7 mouse cellular contexts compared by ENCODE assay signal in genomic region chr2:45109951-45110756, GRCm38 (mm10). TPM values are rescaled to one million over a fixed set of nuclear protein-coding genes. Genes with fewer than 3 reads are reported as not detected.
DNase-seq lines count a peak whose midpoint lies in the region; ATAC-seq and TF ChIP-seq lines count a peak whose summit lies in the region.

No protein-coding gene starts in this region.

- peak; percentile 38 for ATAC-seq in activated CD4-positive, CD25-positive, alpha-beta regulatory T cell, adult 4 months
- ATAC-seq in limb, embryonic 13.5 days (ENCODE audit: low FRiP score, low read depth): peak; percentile 22; the same call in 1 of the 2 replicates
- ATAC-seq in midbrain, embryonic 11.5 days (ENCODE audit: low FRiP score): peak; percentile 1; the same call in 1 of the 2 replicates

- peak overlapping the region; percentile 89 for H3K27ac ChIP-seq in CH12.LX (ENCODE audit: insufficient read depth, low read depth)
- peak overlapping the region; percentile 100 for H3K27ac ChIP-seq in forebrain, embryonic 10.5 days
- H3K27ac ChIP-seq in hindbrain, embryonic 10.5 days: peak overlapping the region; percentile 100
- peak overlapping the region; percentile 85 for H3K27ac ChIP-seq in limb, embryonic 13.5 days
- H3K27ac ChIP-seq in midbrain, embryonic 11.5 days (ENCODE audit: low read depth, low read length): peak overlapping the region; percentile 99

- TF ChIP-seq RAD21 in CH12.LX (IDR thresholded peaks at IDR 0.05; ENCODE audit: low read depth, low read length): no peak; the same call in 1 of the 2 replicates

- peak overlapping the region; percentile 79 to 84 (median 79) for H3K4me3 ChIP-seq in CH12.LX (replicated peaks in 1 of 3; ENCODE audit: low read depth in 2 of 3, low read length in 2 of 3, poor library complexity in 1 of 3)
- H3K4me3 ChIP-seq in forebrain, embryonic 10.5 days: peak overlapping the region; percentile 99
- H3K4me3 ChIP-seq in hindbrain, embryonic 10.5 days: peak overlapping the region; percentile 94
- peak overlapping the region; percentile 73 for H3K4me3 ChIP-seq in limb, embryonic 13.5 days
- H3K4me3 ChIP-seq in midbrain, embryonic 11.5 days (ENCODE audit: low read depth, low read length): peak overlapping the region; percentile 98

- H3K9ac ChIP-seq in CH12.LX (ENCODE audit: insufficient read depth, low read depth): peak overlapping the region; percentile 100
- peak overlapping the region; percentile 94 for H3K9ac ChIP-seq in limb, embryonic 13.5 days
- H3K9ac ChIP-seq in midbrain, embryonic 11.5 days (ENCODE audit: low read length): peak overlapping the region; percentile 100

- no peak for TF ChIP-seq CTCF in CH12.LX (conservative IDR thresholded peaks at IDR 0.05 in 1 of 2, IDR thresholded peaks at IDR 0.05 in 1 of 2; ENCODE audit: low read depth in 2 of 2, low read length in 2 of 2)

- peaks cover 4 to 6% of the 10 kb centered on the region in 2 experiments for H3K36me3 ChIP-seq in CH12.LX (replicated peaks in 1 of 2; ENCODE audit: control insufficient read depth in 1 of 2, insufficient read depth in 1 of 2, low read length in 1 of 2)
- H3K36me3 ChIP-seq in forebrain, embryonic 10.5 days (replicated peaks): no peaks in the 10 kb centered on the region
- peaks cover 6% of the 10 kb centered on the region; the same call in 1 of the 2 replicates for H3K36me3 ChIP-seq in hindbrain, embryonic 10.5 days
- no peaks in the 10 kb centered on the region for H3K36me3 ChIP-seq in limb, embryonic 13.5 days
- H3K36me3 ChIP-seq in midbrain, embryonic 11.5 days (ENCODE audit: control insufficient read depth, insufficient read depth, low read length): no peaks in the 10 kb centered on the region
- no peaks in the 10 kb centered on the region; the same call in 1 of the 2 replicates for H3K36me3 ChIP-seq in splenic B cell, adult 2 months (ENCODE audit: control insufficient read depth, insufficient read depth, low read length, poor library complexity, severe bottlenecking)

- peaks cover 0 to 34% of the 10 kb centered on the region in 2 experiments; a peak in 2 of 4 replicates for H3K4me1 ChIP-seq in CH12.LX (ENCODE audit: control insufficient read depth in 1 of 2, insufficient read depth in 2 of 2)
- peaks cover 77% of the 10 kb centered on the region for H3K4me1 ChIP-seq in forebrain, embryonic 10.5 days
- peaks cover 56% of the 10 kb centered on the region for H3K4me1 ChIP-seq in hindbrain, embryonic 10.5 days (replicated peaks)
- H3K4me1 ChIP-seq in limb, embryonic 13.5 days: peaks cover 14% of the 10 kb centered on the region
- peaks cover 40% of the 10 kb centered on the region for H3K4me1 ChIP-seq in midbrain, embryonic 11.5 days (ENCODE audit: control insufficient read depth, insufficient read depth, low read length)

- in situ Hi-C loops in CH12.LX (cut with MboI; ENCODE audit: low pct_ligation_motif_present, low pct_unique_long_range_greater_than_20kb, low sequenced_read_pairs): loop anchor here (10.0 to 25.0 kb wide), 3 partner anchors 185 to 1327 kb away; partner anchors contain the start of gene Gtdc1

- H3K27me3 ChIP-seq in CH12.LX (replicated peaks): no peaks in the 10 kb centered on the region
- peaks cover 3% of the 10 kb centered on the region; the same call in 1 of the 2 replicates for H3K27me3 ChIP-seq in forebrain, embryonic 10.5 days (ENCODE audit: poor library complexity, severe bottlenecking)
- H3K27me3 ChIP-seq in hindbrain, embryonic 10.5 days (ENCODE audit: insufficient read depth, poor library complexity, severe bottlenecking): no peaks in the 10 kb centered on the region
- peaks cover 67% of the 10 kb centered on the region for H3K27me3 ChIP-seq in limb, embryonic 13.5 days
- no peaks in the 10 kb centered on the region for H3K27me3 ChIP-seq in midbrain, embryonic 11.5 days (ENCODE audit: control insufficient read depth, insufficient read depth, low read length)
- H3K27me3 ChIP-seq in splenic B cell, adult 2 months (ENCODE audit: control insufficient read depth, insufficient read depth, low read length, poor library complexity, severe bottlenecking): no peaks in the 10 kb centered on the region

- peak overlapping the region; percentile 17; the same call in 1 of the 2 replicates for H3K4me2 ChIP-seq in CH12.LX (ENCODE audit: insufficient read depth, low read depth, poor library complexity, severe bottlenecking)
- peak overlapping the region; percentile 88 for H3K4me2 ChIP-seq in limb, embryonic 13.5 days (replicated peaks)
- H3K4me2 ChIP-seq in midbrain, embryonic 11.5 days: peak overlapping the region; percentile 76

- peaks cover 78% of the 10 kb centered on the region for H3K79me2 ChIP-seq in CH12.LX (replicated peaks; ENCODE audit: control insufficient read depth, extremely low read depth, insufficient read depth, poor library complexity, severe bottlenecking)

- WGBS in forebrain, embryonic 10.5 days: under 1% methylated on average over 54 of the region's 54 CpGs
- under 1% methylated on average over 54 of the region's 54 CpGs for WGBS in hindbrain, embryonic 10.5 days
- under 1% methylated on average over 54 of the region's 54 CpGs for WGBS in limb, embryonic 13.5 days
- WGBS in midbrain, embryonic 11.5 days: under 1% methylated on average over 54 of the region's 54 CpGs

- TF ChIP-seq EP300 in CH12.LX (IDR thresholded peaks at IDR 0.05; ENCODE audit: low read length): 0 out of 2 replicates have a peak, but pooled peaks have one; percentile 23

- dilution Hi-C loops in CH12.LX (cut with MboI; ENCODE audit: extremely low pct_ligation_motif_present, extremely low pct_unique_long_range_greater_than_20kb, low sequenced_read_pairs): no loop called here

- H3K9me3 ChIP-seq in CH12.LX (replicated peaks; ENCODE audit: low read length): no peaks in the 10 kb centered on the region
- no peaks in the 10 kb centered on the region for H3K9me3 ChIP-seq in forebrain, embryonic 10.5 days
- no peaks in the 10 kb centered on the region for H3K9me3 ChIP-seq in hindbrain, embryonic 10.5 days
- H3K9me3 ChIP-seq in limb, embryonic 13.5 days: no peaks in the 10 kb centered on the region
- no peaks in the 10 kb centered on the region for H3K9me3 ChIP-seq in midbrain, embryonic 11.5 days (ENCODE audit: control insufficient read depth, low read length)

- DNase-seq in CH12.LX (ENCODE audit: extremely low read depth): peak; percentile 80
- DNase-seq in forebrain, embryonic 10.5 days (ENCODE audit: extremely low spot score, low spot score): peak; percentile 71
- DNase-seq in hindbrain, embryonic 10.5 days (ENCODE audit: low spot score): peak; percentile 71
- peak; percentile 96 for DNase-seq in midbrain, embryonic 11.5 days (ENCODE audit: low spot score, missing footprints)
- DNase-seq in splenic B cell, adult 2 months (ENCODE audit: low read depth, low spot score): peak; percentile 66

- peak; percentile 44 for TF ChIP-seq POLR2A in CH12.LX (IDR thresholded peaks at IDR 0.05; ENCODE audit: low read depth, low read length)

TF ChIP-seq in CH12.LX, 34 proteins besides CTCF, POLR2A, EP300 and RAD21:
- TF ChIP-seq ETS1 (conservative IDR thresholded peaks at IDR 0.05; ENCODE audit: low read depth, low read length) (peak; percentile 65), ZKSCAN1 (IDR thresholded peaks at IDR 0.05; ENCODE audit: borderline replicate concordance, low read depth, low read length) (no peak), NRF1 (IDR thresholded peaks at IDR 0.05; ENCODE audit: low read depth, low read length) (no peak), ZC3H11A (IDR thresholded peaks at IDR 0.05; ENCODE audit: low read depth, low read length) (no peak), MAX (IDR thresholded peaks at IDR 0.05; ENCODE audit: low read length) (peak; percentile 58; the same call in 1 of the 2 replicates), SIN3A (IDR thresholded peaks at IDR 0.05; ENCODE audit: low read length) (peak; percentile 36; the same call in 1 of the 2 replicates), CHD2 (IDR thresholded peaks at IDR 0.05; ENCODE audit: low read length) (peak; percentile 64), NELFE (IDR thresholded peaks at IDR 0.05; ENCODE audit: low read depth, low read length) (peak; percentile 28; the same call in 1 of the 2 replicates), ZMIZ1 (IDR thresholded peaks at IDR 0.05; ENCODE audit: low read depth, low read length) (peak; percentile 46; the same call in 1 of the 2 replicates), MAZ (IDR thresholded peaks at IDR 0.05; ENCODE audit: low read depth, low read length) (peak; percentile 40; the same call in 1 of the 2 replicates), MYC (IDR thresholded peaks at IDR 0.05; ENCODE audit: low read depth, low read length) (peak; percentile 42; the same call in 1 of the 2 replicates), IRF4 (IDR thresholded peaks at IDR 0.05; ENCODE audit: low read depth, low read length) (peak; percentile 75), UBTF (IDR thresholded peaks at IDR 0.05; ENCODE audit: low read depth, low read length) (no peak), TCF12 (IDR thresholded peaks at IDR 0.05; ENCODE audit: low read depth, low read length) (peak; percentile 39), USF2 (conservative IDR thresholded peaks at IDR 0.05; ENCODE audit: low read depth, low read length) (no peak), BHLHE40 (IDR thresholded peaks at IDR 0.05; ENCODE audit: low read depth, low read length) (peak; percentile 80), JUND (conservative IDR thresholded peaks at IDR 0.05; ENCODE audit: low read depth, low read length) (peak; percentile 58), RCOR1 (conservative IDR thresholded peaks at IDR 0.05; ENCODE audit: low read depth, low read length) (peak; percentile 34; the same call in 1 of the 2 replicates), ZNF384 (IDR thresholded peaks at IDR 0.05; ENCODE audit: low read depth, low read length) (no peak), MXI1 (IDR thresholded peaks at IDR 0.05; ENCODE audit: low read depth, low read length) (0 out of 2 replicates have a peak, but pooled peaks have one; percentile 50)

RNA-seq across cellular contexts. Expression of gene Zeb2, which starts 7.0 kb away (rescaled TPM):
- 20.6 and 25.8 TPM in 2 replicates for total RNA-seq in CH12.LX (2012; rRNA removed)
- total RNA-seq in CH12.LX (2014; rRNA removed): 12.9 and 13.2 TPM in 2 replicates
- 20.8 and 21.1 TPM in 2 replicates for polyA plus RNA-seq in CH12.LX (2012; ENCODE audit: insufficient read length, low read depth)
- polyA plus RNA-seq in activated CD4-positive, CD25-positive, alpha-beta regulatory T cell, adult 4 months (2017; shearing (Covaris generic)): under 1 TPM; 0.71 to 0.83 TPM
- polyA plus RNA-seq in forebrain, embryonic 10.5 days (2016; fragmentation: Nextera tagmentation; extraction: Ambion mirVana): 30.2 and 30.4 TPM in 2 replicates
- 49.3 and 54.1 TPM in 2 replicates for polyA plus RNA-seq in hindbrain, embryonic 10.5 days (2016; fragmentation: Nextera tagmentation; extraction: Ambion mirVana)
- 29.9 and 31.8 TPM in 2 replicates for polyA plus RNA-seq in limb, embryonic 13.5 days (2015; fragmentation: Nextera tagmentation; extraction: Ambion mirVana)
- 61.2 and 69.9 TPM in 2 replicates for polyA plus RNA-seq in midbrain, embryonic 11.5 days (2014; fragmentation: Nextera tagmentation; extraction: Ambion mirVana)

Comparison
In these comparisons a context has a peak if more than half of its experiments do, and no peak if none do; other contexts are left out.
1. Peak in every context shown above with its lines: DNase-seq, ATAC-seq, H3K4me3 ChIP-seq and H3K27ac ChIP-seq.
2. H3K4me2 ChIP-seq: peak in every context shown above with its lines; median percentile 88 in limb, embryonic 13.5 days; 76 in midbrain, embryonic 11.5 days; 17 in CH12.LX.
3. RNA of gene Zeb2, which starts 7.0 kb away (polyA plus RNA-seq): 61.2 to 69.9 TPM in midbrain, embryonic 11.5 days, 49.3 to 54.1 TPM in hindbrain, embryonic 10.5 days, 29.9 to 31.8 TPM in limb, embryonic 13.5 days, 30.2 to 30.4 TPM in forebrain, embryonic 10.5 days and 20.8 to 21.1 TPM in CH12.LX; 0.71 to 0.83 TPM in activated CD4-positive, CD25-positive, alpha-beta regulatory T cell, adult 4 months; every median in the first group is over 10 times any median in the second.